Mouse (Mus musculus): Measurements from ENCODE around the gene Ctdnep1.

- TF ChIP-seq EP300 (IDR thresholded peaks at IDR 0.05; ENCODE audit: low read depth), result no peak
- no peak for TF ChIP-seq CTCF (IDR thresholded peaks at IDR 0.05; ENCODE audit: low read depth)
These were observed 45.7 kb downstream of the Ctdnep1 start for GRCm38 (mm10) chr11:70026689-70027088.

All from liver, postnatal 0 days (tissue).